Mouse (Mus musculus): ENCODE data around the gene Clic1. TPM values are rescaled to one million over a fixed set of nuclear protein-coding genes. Genes with fewer than 3 reads are reported as not detected.

Clic1 gene
- 509 TPM for polyA plus RNA-seq (2012; fragmentation: generic; extraction: Trizol)
- long read RNA-seq, experiment 1, transcript Clic1-201 (6 exons, 1,466 nt), result major isoform, 722 of 828 reads
- long read RNA-seq, experiment 1, partial matches to known transcripts, result 45 of 828 reads
- long read RNA-seq, experiment 1, other reads (novel, unspliced or antisense), result 61 of 828 reads
- long read RNA-seq, experiment 2, transcript Clic1-201 (6 exons, 1,466 nt), result major isoform, 719 of 730 reads
- long read RNA-seq, experiment 2, partial matches to known transcripts, result 1 of 730 reads
- long read RNA-seq, experiment 2, other reads (novel, unspliced or antisense), result 10 of 730 reads

GRCm38 (mm10) chr17:35049561-35050016 is at the start of gene Clic1:
TSS of gene Clic1 (plus strand) at chr17:35049966.
- H3K27me3 ChIP-seq (ENCODE audit: control insufficient read depth, insufficient read depth, insufficient read length), result no peaks in the 10 kb centered on the region
- peaks cover 26% of the 10 kb centered on the region for H3K36me3 ChIP-seq (ENCODE audit: control insufficient read depth, insufficient read depth)
- TF ChIP-seq CTCF (IDR thresholded peaks at IDR 0.05; ENCODE audit: control insufficient read depth, insufficient read depth, insufficient read length), result no peak
- no peak for TF ChIP-seq MYOG (IDR thresholded peaks at IDR 0.05; ENCODE audit: control insufficient read depth, extremely low read depth, insufficient read length)
- no peak for TF ChIP-seq USF1 (IDR thresholded peaks at IDR 0.05; ENCODE audit: low read depth)
- TF ChIP-seq FOSL1 (IDR thresholded peaks at IDR 0.05; ENCODE audit: insufficient read depth, low read length, poor library complexity, severe bottlenecking), result no peak
- TF ChIP-seq CEBPB (IDR thresholded peaks at IDR 0.05; ENCODE audit: low read depth), result no peak
- TF ChIP-seq MYOD1 (IDR thresholded peaks at IDR 0.05; ENCODE audit: control insufficient read depth, insufficient read length, low read depth), result no peak
- no peak for TF ChIP-seq MAX (IDR thresholded peaks at IDR 0.05)
- H3K79me2 ChIP-seq (ENCODE audit: control insufficient read depth, insufficient read depth), result peaks cover 58% of the 10 kb centered on the region
- H3ac ChIP-seq (ENCODE audit: control insufficient read depth, insufficient read length, low read depth), result peak within 1 kb of the TSS; percentile 85
- peak within 1 kb of the TSS; percentile 82 for H3K4me3 ChIP-seq (ENCODE audit: insufficient read depth, poor library complexity, severe bottlenecking)
- H3K79me3 ChIP-seq (ENCODE audit: low read depth), result peaks cover 34% of the 10 kb centered on the region

- peak within 1 kb of the TSS; percentile 83 for H3K4me3 ChIP-seq (ENCODE audit: insufficient read depth, poor library complexity, severe bottlenecking)
- H3K79me2 ChIP-seq (ENCODE audit: control insufficient read depth, insufficient read depth), result peaks cover 86% of the 10 kb centered on the region
- peaks cover 69% of the 10 kb centered on the region for H3K79me3 ChIP-seq (ENCODE audit: low read depth)
- H3K27me3 ChIP-seq (ENCODE audit: control insufficient read depth, insufficient read depth, insufficient read length), result no peaks in the 10 kb centered on the region
- H3ac ChIP-seq (ENCODE audit: control insufficient read depth, insufficient read length, low read depth), result peak within 1 kb of the TSS; percentile 99
- TF ChIP-seq CEBPB (IDR thresholded peaks at IDR 0.05; ENCODE audit: low read depth) (no peak), USF1 (IDR thresholded peaks at IDR 0.05; ENCODE audit: low read depth) (peak; percentile 6), MYOG (IDR thresholded peaks at IDR 0.05; ENCODE audit: control insufficient read depth, extremely low read depth, insufficient read length) (no peak), CTCF (IDR thresholded peaks at IDR 0.05; ENCODE audit: control insufficient read depth, insufficient read depth, insufficient read length) (no peak), FOSL1 (IDR thresholded peaks at IDR 0.05; ENCODE audit: insufficient read depth, low read length, poor library complexity, severe bottlenecking) (no peak), MAX (IDR thresholded peaks at IDR 0.05) (peak; percentile 99)
- H3K36me3 ChIP-seq (ENCODE audit: control insufficient read depth, insufficient read depth), result peaks cover 43% of the 10 kb centered on the region
Observed at GRCm38 (mm10) chr17:35000717-35001451, 48.9 kb upstream of the Clic1 start, which contains the start of gene Vars. TSS of gene Vars (plus strand) at chr17:35000987.

DNA sequence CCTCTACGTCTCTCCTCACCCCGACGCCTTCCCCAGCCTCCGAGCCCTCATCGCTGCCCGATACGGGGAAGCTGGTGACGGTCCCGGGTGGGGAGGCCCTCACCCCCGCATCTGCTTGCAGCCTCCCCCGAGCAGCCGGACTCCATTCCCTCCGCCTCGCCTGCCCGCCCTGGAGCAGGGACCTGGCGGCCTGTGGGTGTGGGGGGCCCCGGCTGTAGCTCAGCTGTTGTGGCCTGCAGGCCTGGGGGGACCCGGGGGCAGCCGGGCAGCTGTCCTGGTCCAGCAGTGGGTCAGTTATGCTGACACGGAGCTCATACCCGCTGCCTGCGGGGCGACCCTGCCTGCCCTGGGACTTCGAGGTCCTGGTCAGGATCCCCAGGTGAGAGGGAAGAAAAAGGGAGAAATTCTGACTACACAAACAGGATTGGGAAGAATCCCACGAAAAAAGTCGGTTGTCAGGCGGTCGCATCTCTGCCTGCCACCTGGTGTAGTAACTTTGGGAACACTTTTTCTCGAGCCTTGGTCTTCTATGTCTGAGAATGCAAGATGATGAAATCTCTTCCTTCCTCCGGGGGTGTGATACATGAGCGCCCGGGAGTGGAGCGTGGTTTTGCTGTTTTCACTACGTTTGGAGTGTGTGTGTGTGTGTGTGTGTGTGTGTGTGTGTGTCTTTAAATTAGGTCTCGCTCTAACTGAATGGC is 48.2 kb upstream of the Clic1 start:
- H3K36me3 ChIP-seq (ENCODE audit: control insufficient read depth, insufficient read depth), result peaks cover 49% of the 10 kb centered on the region
- peak overlapping the region; percentile 83 for H3K4me3 ChIP-seq (ENCODE audit: insufficient read depth, poor library complexity, severe bottlenecking)
- H3ac ChIP-seq (ENCODE audit: control insufficient read depth, insufficient read length, low read depth), result peak overlapping the region; percentile 99
- no peaks in the 10 kb centered on the region for H3K27me3 ChIP-seq (ENCODE audit: control insufficient read depth, insufficient read depth, insufficient read length)
- peaks cover 74% of the 10 kb centered on the region for H3K79me3 ChIP-seq (ENCODE audit: low read depth)
- TF ChIP-seq CEBPB (IDR thresholded peaks at IDR 0.05; ENCODE audit: low read depth), result peak; percentile 36
- no peak for TF ChIP-seq MYOD1 (IDR thresholded peaks at IDR 0.05; ENCODE audit: control insufficient read depth, insufficient read length, low read depth)
- peaks cover 91% of the 10 kb centered on the region for H3K79me2 ChIP-seq (ENCODE audit: control insufficient read depth, insufficient read depth)

GRCm38 (mm10) chr17:35002153-35002865 is 47.5 kb upstream of the Clic1 start:
- Histone ChIP-seq H3K4me3 (ENCODE audit: insufficient read depth, poor library complexity, severe bottlenecking) (peak overlapping the region; percentile 83), H3ac (ENCODE audit: control insufficient read depth, insufficient read length, low read depth) (peak overlapping the region; percentile 99), H3K36me3 (ENCODE audit: control insufficient read depth, insufficient read depth) (peaks cover 51% of the 10 kb centered on the region), H3K79me2 (ENCODE audit: control insufficient read depth, insufficient read depth) (peaks cover 91% of the 10 kb centered on the region), H3K79me3 (ENCODE audit: low read depth) (peaks cover 73% of the 10 kb centered on the region), H3K27me3 (ENCODE audit: control insufficient read depth, insufficient read depth, insufficient read length) (no peaks in the 10 kb centered on the region)
- TF ChIP-seq CEBPB (IDR thresholded peaks at IDR 0.05; ENCODE audit: low read depth), result no peak
- no peak for TF ChIP-seq MYOD1 (IDR thresholded peaks at IDR 0.05; ENCODE audit: control insufficient read depth, insufficient read length, low read depth)
- no peak for TF ChIP-seq CTCF (IDR thresholded peaks at IDR 0.05; ENCODE audit: control insufficient read depth, insufficient read depth, insufficient read length)
- TF ChIP-seq MAX (IDR thresholded peaks at IDR 0.05), result no peak
- TF ChIP-seq MYOG (IDR thresholded peaks at IDR 0.05; ENCODE audit: control insufficient read depth, extremely low read depth, insufficient read length), result no peak
- no peak for TF ChIP-seq USF1 (IDR thresholded peaks at IDR 0.05; ENCODE audit: low read depth)
- TF ChIP-seq FOSL1 (IDR thresholded peaks at IDR 0.05; ENCODE audit: insufficient read depth, low read length, poor library complexity, severe bottlenecking), result no peak

Measured in C2C12 (cell line).